Mouse (Mus musculus): ENCODE measurements at regions not wholly inside any gene's neighbourhood (a gene's known extent, or its start where the extent isn't known, plus 50 kb on each side); places are given as distances from the start of the nearest gene placed in this dataset.

GRCm38 (mm10) chr15:8903651-8904050, 64.1 kb upstream of the Ranbp3l start:
- DNase-seq (ENCODE audit: low spot score in 2 of 2) = no peak

- no peak for DNase-seq (ENCODE audit: low spot score in 2 of 2)
Observed at GRCm38 (mm10) chr15:8897487-8898158, 70.1 kb upstream of the Ranbp3l start.

GRCm38 (mm10) chr15:8896856-8897255, 70.9 kb upstream of the Ranbp3l start:
- DNase-seq (ENCODE audit: low spot score in 2 of 2) = no peak

- peak; percentile 15 to 21 for DNase-seq (ENCODE audit: low spot score in 2 of 2)
Observed at GRCm38 (mm10) chr15:8896391-8896790, 71.4 kb upstream of the Ranbp3l start.

- DNase-seq (ENCODE audit: low spot score in 2 of 2) = no peak
Observed at GRCm38 (mm10) chr15:8885585-8885984, 82.2 kb upstream of the Ranbp3l start.

GRCm38 (mm10) chr15:8884608-8885467, 82.9 kb upstream of the Ranbp3l start:
- no peak for DNase-seq (ENCODE audit: low spot score in 2 of 2)

- DNase-seq (ENCODE audit: low spot score in 2 of 2) = no peak
Observed at GRCm38 (mm10) chr15:8882880-8883539, 84.7 kb upstream of the Ranbp3l start.

GRCm38 (mm10) chr15:8874884-8875493, 92.8 kb upstream of the Ranbp3l start:
- no peak for DNase-seq (ENCODE audit: low spot score in 2 of 2)

GRCm38 (mm10) chr15:8868021-8868420, 99.7 kb upstream of the Ranbp3l start:
- no peak for DNase-seq (ENCODE audit: low spot score in 2 of 2)

- DNase-seq (ENCODE audit: low spot score in 2 of 2) = no peak
Observed at GRCm38 (mm10) chr15:8867160-8867891, 100.4 kb upstream of the Ranbp3l start.

- no peak for DNase-seq (ENCODE audit: low spot score in 2 of 2)
Observed at GRCm38 (mm10) chr15:8865089-8865933, 102.4 kb upstream of the Ranbp3l start.

GRCm38 (mm10) chr15:8856419-8857084, 111.2 kb upstream of the Ranbp3l start:
- no peak for DNase-seq (ENCODE audit: low spot score in 2 of 2)

- no peak for DNase-seq (ENCODE audit: low spot score in 2 of 2)
Observed at GRCm38 (mm10) chr15:8855511-8855910, 112.2 kb upstream of the Ranbp3l start.

GRCm38 (mm10) chr15:8854336-8854735, 113.4 kb upstream of the Ranbp3l start:
- DNase-seq (ENCODE audit: low spot score in 2 of 2) = no peak

GRCm38 (mm10) chr15:8850996-8851395, 116.8 kb upstream of the Ranbp3l start:
- no peak for DNase-seq (ENCODE audit: low spot score in 2 of 2)

- DNase-seq (ENCODE audit: low spot score in 2 of 2) = no peak
Observed at GRCm38 (mm10) chr15:8849413-8849812, 118.3 kb upstream of the Ranbp3l start.

GRCm38 (mm10) chr15:8842129-8842528, 125.6 kb upstream of the Ranbp3l start:
- DNase-seq (ENCODE audit: low spot score in 2 of 2) = no peak

GRCm38 (mm10) chr15:8839462-8839861, 128.3 kb upstream of the Ranbp3l start:
- DNase-seq (ENCODE audit: low spot score in 2 of 2) = no peak

GRCm38 (mm10) chr15:8834151-8834550, 123.6 kb upstream of the Slc1a3 start:
- no peak for DNase-seq (ENCODE audit: low spot score in 2 of 2)
